12 mouse cellular contexts compared by ENCODE assay signal in the genomic region with DNA sequence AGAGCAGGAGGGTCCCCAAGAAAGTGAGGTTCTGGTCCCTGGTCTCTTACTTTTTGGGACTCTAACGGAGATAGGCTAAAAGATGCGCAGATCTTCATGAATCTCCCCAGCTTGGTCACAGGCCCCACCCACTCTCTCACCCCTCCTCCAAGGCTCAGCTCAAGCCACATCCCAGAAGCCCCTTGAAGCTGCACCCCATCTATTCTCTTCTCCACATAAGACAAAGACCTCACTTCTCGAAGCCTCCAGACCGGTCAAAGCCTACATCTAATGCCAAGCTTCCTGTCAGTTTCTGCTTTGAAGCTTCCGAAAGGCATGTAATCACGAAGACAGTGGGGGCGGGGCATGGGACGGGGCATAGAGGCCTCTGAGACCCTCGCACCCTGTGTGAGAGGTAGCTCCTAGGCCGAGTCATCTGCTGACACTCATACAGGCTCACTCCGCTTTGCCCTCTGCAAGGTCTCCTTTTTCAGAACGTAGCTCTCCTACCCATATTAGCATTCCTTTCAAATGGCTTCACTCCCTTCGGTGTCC. TPM values are rescaled to one million over a fixed set of nuclear protein-coding genes. Genes with fewer than 3 reads are reported as not detected.
DNase-seq lines count a peak whose midpoint lies in the region; ATAC-seq and TF ChIP-seq lines count a peak whose summit lies in the region.
"Had no signal": no experiment of that assay in that cellular context is flagged by ENCODE, and none has a peak within 500 bp of the region (broad histone marks: within the 10 kb centered on the region; RNA-seq: fewer than 3 reads in every experiment).

No protein-coding gene starts in this region.

- DNase-seq in embryo, embryonic 11 days, result peak; percentile 52
- no peak for DNase-seq in embryo, embryonic 10.5 days (ENCODE audit: low spot score)
- DNase-seq in kidney, postnatal 0 days (ENCODE audit: low spot score), result no peak
- DNase-seq in kidney, postnatal 36 days, result no peak
- DNase-seq in lung, postnatal 36 days, result no peak
- no peak for DNase-seq in kidney, adult 8-10 months
- DNase-seq: cerebellum, adult 11 months; heart, adult 18-20 months; lung, adult 2 months had no signal

- no peak overlapping the region for H3K4me3 ChIP-seq in kidney, postnatal 0 days (replicated peaks; ENCODE audit: low read depth, low read length)
- no peak overlapping the region for H3K4me3 ChIP-seq in hindbrain, embryonic 16.5 days (ENCODE audit: low read length)
- no peak overlapping the region for H3K4me3 ChIP-seq in neural tube, embryonic 15.5 days (replicated peaks)
- H3K4me3 ChIP-seq: megakaryocyte, embryonic 14.5 days had no signal

- no peak for TF ChIP-seq CTCF in kidney, postnatal 0 days (IDR thresholded peaks at IDR 0.05; ENCODE audit: low read depth)

- H3K36me3 ChIP-seq in kidney, postnatal 0 days (ENCODE audit: insufficient read depth, low read length), result no peaks in the 10 kb centered on the region
- H3K36me3 ChIP-seq in hindbrain, embryonic 16.5 days (ENCODE audit: control insufficient read depth, insufficient read depth, low read length), result no peaks in the 10 kb centered on the region
- H3K36me3 ChIP-seq in neural tube, embryonic 15.5 days, result no peaks in the 10 kb centered on the region

- no peak overlapping the region for H3K27ac ChIP-seq in kidney, postnatal 0 days
- H3K27ac ChIP-seq in hindbrain, embryonic 16.5 days (ENCODE audit: low read depth, low read length), result no peak overlapping the region
- H3K27ac ChIP-seq in neural tube, embryonic 15.5 days (replicated peaks), result peak overlapping the region; percentile 54

- no peak for ATAC-seq in kidney, postnatal 0 days (replicated peaks; ENCODE audit: low FRiP score, low read depth)
- no peak for ATAC-seq in hindbrain, embryonic 16.5 days
- no peak for ATAC-seq in neural tube, embryonic 15.5 days (ENCODE audit: low FRiP score)

- peaks cover 16% of the 10 kb centered on the region for H3K27me3 ChIP-seq in kidney, postnatal 0 days (ENCODE audit: insufficient read depth, low read length)
- no peaks in the 10 kb centered on the region for H3K27me3 ChIP-seq in hindbrain, embryonic 16.5 days (replicated peaks; ENCODE audit: control insufficient read depth, insufficient read depth, low read length)
- H3K27me3 ChIP-seq in neural tube, embryonic 15.5 days (replicated peaks), result no peaks in the 10 kb centered on the region; the same call in 1 of the 2 replicates

- peak overlapping the region; percentile 18; the same call in 1 of the 2 replicates for H3K4me2 ChIP-seq in kidney, postnatal 0 days (ENCODE audit: low read length)
- peak overlapping the region; percentile 8; the same call in 1 of the 2 replicates for H3K4me2 ChIP-seq in hindbrain, embryonic 16.5 days (ENCODE audit: low read length)
- H3K4me2 ChIP-seq in neural tube, embryonic 15.5 days, result peak overlapping the region; percentile 19; the same call in 1 of the 2 replicates

- no peaks in the 10 kb centered on the region for H3K9me3 ChIP-seq in kidney, postnatal 0 days (replicated peaks; ENCODE audit: low read length)
- H3K9me3 ChIP-seq in hindbrain, embryonic 16.5 days (ENCODE audit: control insufficient read depth, low read length), result no peaks in the 10 kb centered on the region
- H3K9me3 ChIP-seq in neural tube, embryonic 15.5 days (replicated peaks), result no peaks in the 10 kb centered on the region
- H3K9me3 ChIP-seq: megakaryocyte, embryonic 14.5 days had no signal

- no peak overlapping the region for H3K9ac ChIP-seq in kidney, postnatal 0 days (ENCODE audit: low read depth, low read length)
- H3K9ac ChIP-seq in hindbrain, embryonic 16.5 days (ENCODE audit: low read depth, low read length), result no peak overlapping the region
- H3K9ac ChIP-seq in neural tube, embryonic 15.5 days (replicated peaks), result no peak overlapping the region

- H3K4me1 ChIP-seq in kidney, postnatal 0 days (replicated peaks; ENCODE audit: insufficient read depth, low read length), result peaks cover 6% of the 10 kb centered on the region
- H3K4me1 ChIP-seq in hindbrain, embryonic 16.5 days (ENCODE audit: control insufficient read depth, insufficient read depth, low read depth, low read length), result peaks cover 21% of the 10 kb centered on the region
- peaks cover 47% of the 10 kb centered on the region for H3K4me1 ChIP-seq in neural tube, embryonic 15.5 days

- 13% methylated on average over 13 of the region's 13 CpGs for WGBS in kidney, postnatal 0 days
- 18% methylated on average over 13 of the region's 13 CpGs for WGBS in hindbrain, embryonic 16.5 days
- WGBS in neural tube, embryonic 15.5 days, result 16% methylated on average over 13 of the region's 13 CpGs

RNA-seq across cellular contexts. Expression of a gene that starts 39.2 kb away (rescaled TPM):
- 23.3 and 23.6 TPM in 2 replicates for polyA plus RNA-seq in kidney, postnatal 0 days (2015; fragmentation: Nextera tagmentation; extraction: Ambion mirVana)
- polyA plus RNA-seq in hindbrain, embryonic 16.5 days (2015; fragmentation: Nextera tagmentation; extraction: Ambion mirVana), result 19.6 and 20.6 TPM in 2 replicates
- polyA plus RNA-seq in neural tube, embryonic 15.5 days (2015; fragmentation: Nextera tagmentation; extraction: Ambion mirVana), result 17.7 and 19.7 TPM in 2 replicates

RNA-seq across cellular contexts. Expression of a gene that starts 43.1 kb away (rescaled TPM):
- polyA plus RNA-seq in kidney, postnatal 0 days (2015; fragmentation: Nextera tagmentation; extraction: Ambion mirVana), result 19.8 and 21.6 TPM in 2 replicates
- 20.6 and 22.7 TPM in 2 replicates for polyA plus RNA-seq in hindbrain, embryonic 16.5 days (2015; fragmentation: Nextera tagmentation; extraction: Ambion mirVana)
- polyA plus RNA-seq in neural tube, embryonic 15.5 days (2015; fragmentation: Nextera tagmentation; extraction: Ambion mirVana), result 17.7 and 21.4 TPM in 2 replicates
